Mouse (Mus musculus): ENCODE results near the gene Yae1d1. TPM values are rescaled to one million over a fixed set of nuclear protein-coding genes. Genes with fewer than 3 reads are reported as not detected.
"Not testable (repeated sequence)": the region's sequence is repeated elsewhere in the genome, so short reads cannot be mapped to it uniquely, and the experiment has no call there.

Yae1d1 gene
- total RNA-seq (2021), result 10 to 100 TPM; 24.5 to 28.7 TPM
- 1.6 and 2.8 TPM in 2 replicates for polyA plus RNA-seq (2012; rRNA removed)
- long read RNA-seq, full-length matches to known transcripts, result 27 of 28 reads
- long read RNA-seq, partial matches to known transcripts, result 0 of 28 reads
- long read RNA-seq, other reads (novel, unspliced or antisense), result 1 of 28 reads

DNA sequence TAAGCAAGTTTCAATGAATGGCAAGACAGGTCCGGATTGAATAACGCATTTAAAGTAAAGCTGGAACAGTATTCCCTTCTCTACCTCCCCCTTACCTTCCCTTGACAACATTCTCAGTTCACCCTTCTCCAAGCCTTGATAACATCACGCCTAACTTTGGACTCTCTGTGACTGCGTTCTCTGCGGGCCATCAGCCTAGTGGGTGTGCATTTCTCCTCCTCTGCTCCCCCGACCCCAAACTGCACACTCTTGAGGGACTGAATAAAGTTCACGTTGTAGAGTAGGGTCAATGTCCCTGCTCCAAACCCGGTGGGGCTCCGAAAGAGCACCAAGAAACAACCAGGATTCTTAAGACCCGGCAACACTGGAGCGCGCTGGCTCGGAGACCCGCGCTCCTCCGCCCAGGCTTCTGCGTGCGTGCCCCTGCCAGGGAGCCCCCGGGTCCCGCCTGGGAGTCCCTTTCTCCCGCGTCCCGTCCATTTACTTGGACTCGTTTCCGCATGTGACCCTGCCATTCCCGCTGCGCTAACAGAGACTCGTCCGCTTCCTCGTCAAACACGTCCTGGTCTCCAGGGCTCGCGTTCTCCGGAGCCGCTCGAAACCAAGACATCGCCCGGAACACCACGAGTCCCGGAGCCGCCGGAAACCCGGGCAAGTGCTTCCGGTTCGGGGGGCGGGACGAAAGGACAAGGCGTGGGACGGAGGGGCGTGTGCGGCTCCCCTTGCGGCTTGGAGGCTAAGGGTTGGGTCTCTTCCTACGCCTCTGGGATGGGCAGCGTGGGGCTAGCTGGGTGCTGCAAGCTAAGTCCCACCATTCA lies at the start of gene Yae1d1:
Gene Yae1d1, minus strand, starts transcription at position 653 of the 818 bp plus-strand sequence.
- DNase-seq, result peak; percentile 94

DNA sequence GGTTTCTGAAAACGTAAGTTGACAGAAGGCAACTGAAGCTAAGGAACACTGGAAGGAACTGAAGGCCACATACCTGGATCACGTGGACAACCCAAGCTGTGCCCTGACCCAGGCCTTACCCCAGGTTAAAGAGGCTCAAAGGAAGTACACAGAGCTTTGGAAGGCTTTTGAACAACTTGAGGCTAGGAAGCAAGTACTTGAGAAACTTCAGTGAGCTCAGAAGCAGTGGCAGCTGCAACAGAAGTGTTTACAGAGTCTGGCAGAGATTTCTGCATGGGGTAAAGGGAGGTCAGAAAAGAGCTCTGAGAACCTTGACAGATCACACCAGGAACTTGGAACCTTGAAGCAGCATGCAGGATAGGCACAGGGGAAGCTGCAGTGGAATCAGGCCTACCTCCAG lies 45.7 kb upstream of the Yae1d1 start:
- no peak for DNase-seq

DNA sequence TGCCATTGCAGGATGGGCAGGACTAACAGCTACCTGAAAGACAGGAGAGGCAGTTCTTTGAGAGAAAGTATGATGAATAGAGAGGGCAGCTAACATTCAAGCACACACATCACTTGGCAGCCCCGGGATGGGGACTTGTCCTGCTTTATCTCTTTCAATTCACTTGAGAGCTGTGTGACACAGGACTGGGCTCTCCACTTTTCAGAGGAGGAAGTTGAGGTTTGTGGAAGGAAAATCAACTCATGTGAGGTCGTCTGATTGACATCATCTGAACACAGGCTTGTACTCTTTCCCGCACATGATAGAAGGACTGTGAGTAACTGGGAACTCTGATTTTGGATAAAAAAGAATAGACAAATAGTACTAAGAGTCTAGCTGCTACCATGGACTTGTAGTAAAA lies 23.5 kb upstream of the Yae1d1 start:
- DNase-seq, result no peak

DNA sequence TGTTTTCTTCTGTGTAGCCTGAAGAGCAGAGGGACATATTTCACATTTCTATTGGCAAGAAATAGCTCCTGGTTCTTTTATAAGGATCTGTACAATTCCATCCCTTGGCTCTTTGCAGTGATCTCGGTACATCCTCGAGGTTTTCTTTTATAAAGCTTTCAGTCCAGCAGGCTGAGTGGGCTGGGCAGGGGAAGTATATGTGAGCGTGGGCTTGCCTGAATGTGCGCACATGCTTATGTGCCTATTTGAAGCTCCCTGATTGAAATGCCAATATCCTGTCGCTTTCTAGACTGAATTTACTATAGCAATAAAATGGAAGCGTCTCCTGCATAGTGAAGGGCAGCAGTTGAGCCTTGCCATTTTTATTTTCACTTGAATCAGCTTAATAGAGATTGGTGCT lies 20.1 kb upstream of the Yae1d1 start:
- DNase-seq, result no peak

DNA sequence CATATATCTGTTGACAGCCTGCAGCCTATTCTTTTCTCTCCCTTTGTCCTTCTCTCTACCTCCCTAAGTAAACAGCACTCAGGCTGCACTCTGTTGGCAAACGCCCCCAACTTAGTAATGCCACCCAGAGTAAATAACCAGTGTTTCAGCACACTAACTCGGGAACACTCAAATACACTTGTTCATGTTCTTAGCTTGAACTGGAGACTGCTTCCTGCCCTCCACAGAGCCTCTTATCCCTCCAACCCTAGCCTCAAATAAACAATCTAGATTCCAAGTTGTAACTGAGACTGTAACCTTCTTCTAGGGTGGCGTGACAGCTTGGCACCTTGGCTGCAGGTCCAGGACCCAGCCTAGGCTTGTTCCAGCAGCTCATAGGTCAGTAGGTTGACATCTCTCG lies 17.9 kb upstream of the Yae1d1 start:
- DNase-seq, result no peak

DNA sequence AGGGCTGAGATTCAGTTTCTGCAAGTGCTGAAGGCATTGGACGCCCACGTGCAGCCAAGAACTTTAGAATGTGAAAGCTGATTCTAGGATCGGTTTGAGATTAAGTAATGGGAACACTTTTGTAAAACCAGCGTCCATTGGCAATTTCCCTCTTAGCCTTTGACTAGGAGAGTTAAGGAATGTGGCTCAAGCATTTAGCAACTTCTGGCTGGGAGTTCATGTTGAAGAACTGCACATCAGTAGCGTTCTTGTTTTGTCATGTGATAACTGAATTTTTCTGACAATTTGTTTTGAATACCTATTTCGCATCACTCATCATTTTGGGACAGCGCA lies 332 bp upstream of the Yae1d1 start:
- no peak for DNase-seq

DNA sequence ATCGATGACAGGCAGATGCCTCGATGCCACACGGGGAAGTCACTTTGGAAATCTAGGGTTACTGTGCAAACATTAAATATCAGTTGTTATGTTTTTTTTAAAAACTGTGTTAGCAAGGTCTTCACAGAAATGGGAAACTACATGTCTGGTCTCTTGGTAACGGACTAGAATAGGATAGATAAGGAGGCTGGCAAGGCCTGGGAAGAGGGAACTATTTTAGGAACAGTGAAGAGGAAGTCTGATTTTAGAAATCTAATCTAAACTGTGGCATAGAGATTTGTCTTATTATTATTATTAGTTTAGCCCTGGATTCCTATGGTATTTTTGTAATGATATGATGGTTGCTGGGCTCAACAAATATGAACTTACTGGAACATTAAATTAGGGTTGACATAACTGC lies 1.1 kb downstream of the Yae1d1 start:
- no peak for DNase-seq

DNA sequence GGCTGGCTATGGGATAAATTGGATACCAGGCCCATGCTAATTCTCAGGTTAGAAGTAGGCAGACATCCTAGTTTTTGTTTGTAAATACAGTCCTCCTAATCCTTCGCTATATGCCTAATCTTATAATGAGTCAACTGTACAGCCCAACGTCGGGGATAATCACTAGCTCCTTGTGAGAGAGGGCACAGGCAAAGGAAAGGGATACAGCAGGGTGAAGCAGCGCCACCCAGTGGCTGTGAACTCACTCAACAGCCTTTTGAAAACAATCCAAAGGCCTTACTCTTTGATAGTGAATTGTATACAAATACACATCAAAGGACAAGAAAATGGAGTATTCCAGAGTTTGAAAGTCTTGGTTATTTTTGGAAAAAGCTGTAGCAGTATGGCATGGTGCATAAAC lies 10.0 kb downstream of the Yae1d1 start:
- DNase-seq, result peak; percentile 69

DNA sequence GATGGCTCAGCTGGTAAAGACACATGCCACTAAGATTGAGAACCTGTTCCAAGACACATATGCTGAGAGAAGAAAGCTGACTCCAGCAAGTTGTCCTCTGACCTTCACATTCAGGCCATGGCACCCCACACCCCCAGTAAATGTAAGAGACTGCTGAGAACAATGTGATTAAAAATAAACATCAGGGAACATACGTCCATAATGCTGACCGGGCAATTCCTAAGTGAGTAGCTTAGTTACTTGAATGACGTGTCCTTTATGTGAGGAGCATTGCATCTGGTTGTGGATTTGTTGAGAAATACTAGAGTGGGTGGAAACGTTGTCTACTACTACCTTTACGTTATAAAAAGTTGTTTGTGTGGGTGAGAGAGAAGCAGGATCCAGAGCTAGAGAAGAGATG lies 10.5 kb downstream of the Yae1d1 start:
- no peak for DNase-seq

DNA sequence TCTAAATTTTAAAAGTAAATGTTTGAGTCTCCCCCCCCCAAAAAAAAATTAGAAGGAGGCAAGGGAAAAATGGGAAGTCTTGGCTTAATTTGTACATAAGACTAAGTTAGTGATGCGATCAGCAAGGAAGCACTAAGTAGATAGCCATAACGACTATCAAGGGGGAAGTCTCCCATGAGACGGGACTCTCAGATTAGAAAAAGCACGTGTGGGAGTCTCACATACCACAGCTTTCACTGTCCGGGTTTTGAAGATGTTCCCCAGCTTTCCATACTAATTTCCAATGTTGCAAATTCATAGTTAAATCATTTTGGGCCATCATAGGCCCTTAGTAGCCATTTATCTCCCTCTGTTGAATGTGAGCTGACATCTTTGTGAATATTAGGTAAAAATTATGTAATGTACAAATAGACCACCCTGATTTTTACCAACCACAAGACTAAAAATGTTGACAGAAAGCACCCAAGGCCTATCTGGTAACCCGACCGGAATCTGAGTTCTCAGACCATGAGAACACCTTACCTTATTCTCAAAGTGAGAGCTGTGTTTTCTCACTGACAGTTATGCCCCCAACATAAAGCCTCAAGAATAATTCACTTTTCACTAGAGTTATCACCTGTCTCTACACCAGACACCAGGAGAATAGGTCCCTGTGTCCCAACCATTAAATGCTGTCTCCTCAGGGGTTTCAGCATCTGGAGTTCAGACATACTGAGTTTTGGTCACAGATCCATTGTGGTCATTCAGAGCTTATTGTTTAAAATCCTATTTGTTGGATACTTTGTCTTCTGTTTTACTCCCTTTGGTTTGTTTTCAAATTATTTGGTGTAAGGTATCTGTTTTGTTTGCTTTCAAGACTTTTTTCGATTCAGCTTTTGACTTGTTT lies 16.1 kb downstream of the Yae1d1 start:
- DNase-seq, result no peak

DNA sequence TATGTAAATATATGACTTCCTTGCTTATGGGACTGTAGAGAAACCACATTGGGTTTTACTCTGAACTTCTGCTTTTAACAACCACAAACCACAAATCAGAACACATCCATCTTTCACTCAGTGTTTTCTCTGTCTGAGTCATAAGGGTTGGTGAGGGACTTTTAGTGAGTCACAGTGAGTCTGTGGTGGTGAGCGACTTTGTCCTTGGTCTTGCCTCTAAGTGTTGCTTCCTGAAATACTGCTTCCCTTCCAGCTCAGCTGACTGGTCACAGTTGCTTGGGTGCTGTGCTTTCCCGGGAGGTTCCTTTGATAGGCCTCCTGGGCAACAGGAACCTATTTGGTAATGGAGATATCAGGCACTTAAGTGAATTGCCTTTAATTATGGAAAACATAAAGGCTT lies 17.3 kb downstream of the Yae1d1 start:
- DNase-seq, result peak; percentile 82

DNA sequence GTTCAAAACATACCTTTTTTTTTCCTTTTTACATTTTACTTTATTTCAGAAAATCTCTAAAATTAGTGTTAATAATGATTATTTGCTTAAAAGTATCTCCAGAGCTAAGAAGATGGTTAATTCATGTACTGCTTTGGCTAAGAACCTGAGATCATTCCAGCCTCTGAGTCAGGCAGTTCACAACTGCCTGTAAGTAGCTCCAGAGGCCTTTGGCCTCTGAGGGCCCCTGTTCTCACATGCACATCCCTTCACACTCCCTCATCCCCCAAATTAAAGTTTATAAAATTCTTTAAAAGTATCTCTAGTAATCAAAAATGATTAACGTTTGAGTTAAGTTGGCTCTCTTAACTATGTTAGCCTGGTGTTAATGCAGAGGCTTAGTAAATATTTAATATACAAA lies 17.7 kb downstream of the Yae1d1 start:
- no peak for DNase-seq

DNA sequence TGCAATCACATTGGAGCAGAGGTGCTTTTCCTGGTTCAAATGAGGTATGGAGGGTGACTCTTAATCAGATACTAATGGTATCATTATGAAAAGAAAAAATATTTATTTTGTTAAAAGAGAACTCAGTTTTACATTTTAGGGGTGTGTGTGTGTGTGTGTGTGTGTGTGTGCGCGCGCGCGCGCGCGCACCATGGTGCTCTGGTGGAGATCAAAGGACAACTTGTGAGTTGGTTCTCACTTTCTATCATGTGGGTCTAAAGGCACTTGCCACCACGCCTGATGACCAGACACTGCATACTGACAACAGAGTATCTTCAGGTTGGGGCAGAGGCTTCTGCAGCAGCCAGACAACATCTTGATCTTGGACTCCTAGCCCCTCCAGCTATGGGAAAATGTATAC lies 18.4 kb downstream of the Yae1d1 start:
- DNase-seq, result no peak

DNA sequence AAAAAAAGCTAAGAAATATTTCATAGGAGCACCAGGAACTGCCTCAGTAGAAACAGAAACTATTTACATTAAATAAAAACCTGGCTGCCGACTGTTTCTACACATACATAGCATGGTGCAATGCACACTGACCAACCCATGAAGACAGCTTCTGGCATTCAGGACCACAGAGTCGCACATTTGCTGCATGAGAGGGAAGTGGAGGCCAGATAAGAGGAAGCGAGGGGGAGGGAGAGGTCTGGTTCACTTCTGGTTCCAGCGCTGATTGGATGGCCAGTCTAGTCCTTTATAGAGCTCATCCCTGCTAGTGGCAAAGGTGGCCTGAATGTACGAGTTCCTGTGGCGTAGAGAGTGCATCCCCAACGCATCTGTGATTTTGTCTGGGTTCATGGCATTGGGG lies 32.5 kb downstream of the Yae1d1 start:
- DNase-seq, result no peak

DNA sequence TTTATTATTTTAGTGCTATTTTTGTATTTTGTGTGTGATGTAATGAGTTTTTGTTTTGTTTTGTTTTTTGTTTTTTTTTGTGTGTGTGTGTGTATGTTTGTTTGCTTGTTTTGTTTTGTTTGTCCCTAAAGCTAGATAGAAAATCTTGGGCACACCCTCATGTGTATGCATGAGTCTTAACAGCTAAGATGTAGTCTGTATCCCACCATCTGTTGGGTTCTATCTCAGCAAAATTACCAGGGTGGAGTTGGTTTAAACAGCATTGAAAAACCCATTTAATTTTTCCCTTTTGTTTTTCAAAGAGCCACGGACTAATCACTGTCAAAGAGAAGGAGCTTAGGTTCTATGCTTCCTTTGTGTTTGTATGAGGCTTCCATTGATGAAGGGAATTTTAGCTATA lies 38.9 kb downstream of the Yae1d1 start:
- no peak for DNase-seq

DNA sequence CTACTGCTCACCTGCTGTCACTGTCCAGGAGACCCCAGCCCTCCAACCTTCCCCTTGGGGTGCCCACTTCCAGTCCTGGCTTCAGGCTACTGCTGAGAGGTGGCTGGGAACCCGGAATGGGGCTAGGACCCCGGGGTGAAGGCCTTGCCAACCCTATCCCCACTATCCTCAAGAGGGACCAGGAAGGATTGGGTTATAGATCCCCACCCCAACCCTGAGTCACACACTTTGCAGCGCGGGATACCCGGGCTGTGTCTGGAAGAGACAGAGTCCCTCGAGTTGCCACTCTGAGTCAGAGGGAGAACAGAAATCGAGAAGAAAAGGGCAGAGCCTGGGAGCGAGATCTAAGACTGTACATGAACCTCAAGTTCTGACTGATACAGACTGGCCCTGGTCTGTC lies 42.6 kb downstream of the Yae1d1 start:
- not testable (repeated sequence) for DNase-seq

DNA sequence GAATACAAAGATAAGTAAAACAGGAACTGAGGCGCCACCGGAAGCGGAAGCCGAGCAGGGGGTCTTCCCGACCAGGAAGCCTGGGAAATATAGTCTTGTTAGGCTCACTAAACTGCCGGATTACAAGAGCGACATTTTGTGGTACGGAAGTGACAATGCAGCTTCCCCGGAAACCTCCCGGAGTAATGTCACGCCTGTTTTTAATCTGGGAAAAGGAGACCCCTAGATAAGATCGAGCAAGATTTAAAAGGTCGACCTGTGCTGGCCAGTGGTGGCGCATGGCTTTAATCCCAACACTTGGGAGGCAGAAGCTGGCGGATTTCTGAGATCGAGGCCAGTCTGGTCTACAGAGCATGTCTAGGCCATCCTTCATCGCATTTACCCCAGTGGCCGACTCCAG lies 43.6 kb downstream of the Yae1d1 start:
- no peak for DNase-seq

DNA sequence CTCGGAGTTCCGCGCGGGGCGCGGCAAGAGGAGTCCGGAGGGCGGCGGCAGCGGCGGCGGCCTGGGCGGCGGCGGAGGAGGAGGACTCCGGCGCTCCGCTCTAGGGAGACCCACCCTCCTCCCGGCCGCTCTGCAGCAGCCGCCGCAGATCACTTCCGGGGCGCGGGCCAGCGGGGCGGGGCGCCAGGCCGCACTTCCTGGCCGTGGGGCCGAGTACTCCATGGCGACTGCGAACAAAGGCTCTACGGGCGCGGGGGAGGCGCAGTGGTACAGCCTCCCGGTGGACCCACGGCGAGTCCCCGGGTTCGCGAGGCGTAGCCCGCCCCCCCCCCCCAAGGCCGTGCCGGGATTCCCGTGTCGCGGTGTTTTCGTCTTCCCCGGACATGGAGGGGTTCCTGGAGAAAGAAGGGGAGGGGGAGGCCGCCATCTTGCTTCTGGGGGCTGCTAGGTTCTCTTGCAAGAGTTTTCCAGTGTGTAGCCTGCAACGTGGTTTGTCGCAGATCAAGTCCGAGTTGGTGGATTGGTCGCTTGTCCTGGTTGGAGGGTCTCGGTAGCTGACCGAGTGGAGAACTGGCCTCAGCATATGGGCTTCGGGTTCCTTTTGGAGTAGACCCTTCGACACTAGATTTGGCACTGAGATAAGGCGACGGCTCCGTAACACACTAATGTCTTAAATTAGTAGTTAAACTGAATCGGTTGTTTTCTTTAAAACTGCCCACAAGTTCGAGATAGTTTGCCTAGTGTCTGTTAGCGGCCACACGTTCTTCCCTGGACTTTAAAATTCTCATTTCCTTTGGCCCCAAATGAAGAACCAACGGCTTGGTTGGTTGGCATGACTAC lies 48.9 kb downstream of the Yae1d1 start, which contains the start of gene Rala:
Gene Rala, minus strand, starts transcription at position 162 of the 840 bp plus-strand sequence.
- DNase-seq, result peak; percentile 97

DNA sequence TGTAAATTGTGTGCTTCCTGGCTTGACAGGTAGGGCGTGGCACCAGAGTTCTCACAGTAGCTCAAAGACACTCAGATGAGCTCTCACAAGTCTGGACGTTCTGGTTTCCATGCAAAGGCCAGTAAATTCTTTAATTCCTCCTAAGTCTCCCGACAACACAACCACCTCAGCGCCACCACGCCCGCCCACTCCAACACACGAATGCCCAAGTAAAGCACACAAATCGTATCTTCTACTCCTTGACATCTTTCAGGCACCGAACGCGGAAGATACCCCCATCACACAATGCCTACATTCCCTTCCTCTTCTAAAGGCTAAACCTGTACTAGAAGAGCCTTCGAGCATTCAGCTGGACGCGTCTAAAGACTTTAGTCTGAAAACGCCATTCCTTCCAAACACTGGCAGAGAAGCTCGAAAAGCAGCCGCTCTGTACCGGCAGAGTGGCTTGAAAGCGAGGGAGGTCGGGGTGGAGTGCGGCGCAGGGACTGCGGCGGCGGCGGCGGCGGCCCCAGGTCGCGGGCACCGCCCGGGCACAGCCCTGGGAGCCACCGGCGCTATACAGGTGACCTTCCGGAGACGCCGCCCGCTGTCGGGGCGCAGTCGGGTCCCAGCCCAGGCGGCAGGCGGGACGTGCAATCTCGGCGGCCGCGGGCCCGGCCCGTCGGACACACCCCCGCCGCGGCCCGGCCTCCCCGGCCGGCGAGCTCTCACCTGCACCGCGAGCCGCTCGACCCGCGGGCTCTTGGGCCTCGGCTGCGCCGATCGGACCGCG lies 49.7 kb downstream of the Yae1d1 start:
- no peak for DNase-seq

DNA sequence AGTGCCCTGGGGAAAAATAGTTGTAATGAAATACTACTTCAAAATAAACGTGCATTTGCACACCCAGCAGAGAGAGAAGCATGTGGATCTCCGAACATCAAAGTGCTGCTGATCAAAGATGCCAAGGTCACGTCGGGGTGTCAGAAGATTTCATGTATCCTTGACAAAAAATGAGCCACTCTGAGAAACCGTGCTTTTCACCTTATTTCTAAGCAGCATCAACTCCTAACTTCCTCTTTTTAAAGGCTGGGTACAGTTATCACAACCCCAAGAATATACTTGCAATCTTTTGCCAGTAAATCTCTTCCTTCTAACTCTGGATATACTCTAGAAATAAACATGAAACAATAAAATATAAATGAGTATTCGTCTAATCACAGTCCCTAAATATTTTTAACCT lies 50.8 kb downstream of the Yae1d1 start:
- DNase-seq, result peak; percentile 53
